Mouse (Mus musculus) T-helper 17 cell (primary cell): ENCODE measurements at regions not wholly inside any gene's neighbourhood (a gene's known extent, or its start where the extent isn't known, plus 50 kb on each side); places are given as distances from the start of the nearest gene placed in this dataset.

Experiments
- in situ Hi-C, 2 experiments: fragments of 300-600 bp; cut with MboI, MseI; formaldehyde crosslinking; loops; 1 replicate in 1 of 2; 2 replicates in 1 of 2; pipeline ENCODE4 v1.15.1; 2025; ENCODE audit warnings: high pct_unique_total_duplicates in 2 of 2

- in situ Hi-C loops: no loop called here
Measured at GRCm38 (mm10) chr12:26653781-26654180, 184.8 kb downstream of the Cmpk2 start.

DNA sequence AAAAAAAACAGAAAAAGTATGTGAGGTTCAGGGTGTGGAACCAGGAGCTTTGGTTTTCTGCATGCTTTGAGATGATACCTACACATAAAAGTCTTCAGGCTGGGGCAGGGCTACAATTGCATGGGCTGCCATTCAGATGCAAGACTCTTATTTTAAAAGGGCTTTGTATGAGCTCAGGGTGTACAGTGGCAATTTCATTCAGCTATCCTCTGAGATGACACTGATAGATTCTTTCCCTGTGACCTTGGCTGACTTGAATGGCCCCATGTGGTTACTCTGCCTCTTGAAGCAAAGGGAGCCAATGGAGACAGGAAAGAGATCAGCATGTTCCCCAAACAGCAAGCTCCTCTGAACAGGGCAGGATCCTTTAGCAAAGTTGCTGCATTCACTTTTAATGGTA lies 177.1 kb downstream of the Cmpk2 start:
- in situ Hi-C loops: no loop called here

- in situ Hi-C loops: no loop called here
Measured at GRCm38 (mm10) chr12:26635665-26636241, 166.7 kb downstream of the Cmpk2 start.

GRCm38 (mm10) chr12:26635253-26635652 lies 166.2 kb downstream of the Cmpk2 start:
- in situ Hi-C loops: no loop called here

- in situ Hi-C loops: no loop called here
Measured at GRCm38 (mm10) chr12:26631795-26632122, 162.8 kb downstream of the Cmpk2 start.

DNA sequence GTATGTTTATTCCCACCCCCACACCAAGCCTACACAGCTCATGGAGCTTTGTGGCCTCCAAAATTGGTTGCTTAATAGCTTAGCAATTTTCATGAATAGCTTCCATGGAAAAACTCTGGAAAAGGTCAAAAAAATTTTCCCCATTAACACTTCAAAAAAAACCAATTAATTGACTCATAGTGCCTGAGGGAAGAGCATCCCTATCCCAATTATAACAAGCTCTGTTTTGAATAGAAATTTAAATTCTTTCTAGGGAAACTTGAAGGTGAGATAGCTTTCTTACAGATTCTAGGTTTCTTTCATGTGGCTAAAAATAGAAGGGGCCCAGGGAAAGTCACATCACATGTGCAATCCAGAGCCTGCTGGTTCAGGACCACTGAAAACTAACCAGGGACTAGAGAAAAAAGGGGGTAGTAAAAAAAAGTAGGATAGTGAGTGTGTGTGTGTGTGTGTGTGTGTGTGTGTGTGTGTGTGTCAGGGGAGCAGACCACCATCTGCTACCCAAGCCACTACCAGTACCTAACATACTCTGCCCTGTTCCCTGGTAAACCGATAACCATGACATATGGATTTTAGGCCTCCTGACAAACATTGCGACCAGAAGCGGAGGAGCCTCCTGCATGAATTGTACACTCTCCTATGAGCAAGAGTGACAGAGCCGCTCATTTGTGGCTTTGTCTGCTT lies 162.2 kb downstream of the Cmpk2 start:
- in situ Hi-C loops: no loop called here

GRCm38 (mm10) chr12:26621135-26621932 lies 152.3 kb downstream of the Cmpk2 start:
- in situ Hi-C loops: no loop called here

DNA sequence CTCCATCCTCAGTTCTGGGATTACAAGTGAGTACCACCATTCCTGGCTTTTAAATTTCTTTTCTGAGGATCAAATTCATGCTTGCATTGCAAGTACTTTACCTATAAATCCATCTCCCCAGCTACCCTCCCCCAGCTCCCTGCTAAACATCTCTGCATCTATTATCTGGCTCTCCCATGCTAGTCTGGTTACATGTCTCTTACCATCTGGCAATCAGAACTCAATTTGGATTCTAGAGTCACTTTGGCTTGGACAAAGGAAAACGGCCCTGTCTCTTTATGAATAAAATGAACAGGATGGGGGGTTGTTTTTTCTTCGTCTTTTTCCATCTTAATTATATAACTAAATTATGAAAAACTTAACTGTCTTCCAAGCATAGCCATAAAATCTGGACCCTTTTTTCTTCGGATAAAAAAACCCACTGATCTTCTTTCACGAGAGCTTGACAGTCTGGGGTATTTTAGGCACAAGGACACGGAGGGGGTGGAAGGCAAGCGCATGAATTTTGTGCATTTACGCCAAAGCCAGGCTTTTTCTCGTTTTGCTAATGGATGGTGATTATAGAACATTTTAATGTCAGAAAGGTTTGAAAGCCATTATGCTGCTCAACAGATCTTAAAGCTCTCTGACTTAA lies 151.6 kb downstream of the Cmpk2 start:
- in situ Hi-C loops: no loop called here

DNA sequence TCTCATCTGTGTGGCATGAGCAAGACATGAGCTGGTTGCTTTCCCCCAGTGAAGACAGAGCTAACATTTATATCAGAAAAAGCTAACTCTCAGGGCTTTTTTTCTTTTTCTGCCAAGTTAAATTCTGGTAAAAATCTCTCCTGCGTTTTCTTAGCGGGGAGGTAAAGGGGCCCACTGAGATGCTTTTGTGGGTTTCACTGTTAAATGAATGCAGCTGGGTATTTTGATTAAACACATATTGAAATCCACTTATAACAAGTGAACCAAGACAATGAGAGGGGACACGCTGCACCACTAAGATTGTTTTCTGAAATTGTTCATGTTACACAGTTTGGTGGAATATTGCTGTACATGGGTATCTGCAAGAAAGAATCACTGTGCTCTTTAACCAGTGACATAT lies 149.0 kb downstream of the Cmpk2 start:
- in situ Hi-C loops: no loop called here

GRCm38 (mm10) chr12:26613086-26613705 lies 144.2 kb downstream of the Cmpk2 start:
- in situ Hi-C loops: no loop called here

GRCm38 (mm10) chr12:26610079-26610478 lies 141.1 kb downstream of the Cmpk2 start:
- in situ Hi-C loops: no loop called here

DNA sequence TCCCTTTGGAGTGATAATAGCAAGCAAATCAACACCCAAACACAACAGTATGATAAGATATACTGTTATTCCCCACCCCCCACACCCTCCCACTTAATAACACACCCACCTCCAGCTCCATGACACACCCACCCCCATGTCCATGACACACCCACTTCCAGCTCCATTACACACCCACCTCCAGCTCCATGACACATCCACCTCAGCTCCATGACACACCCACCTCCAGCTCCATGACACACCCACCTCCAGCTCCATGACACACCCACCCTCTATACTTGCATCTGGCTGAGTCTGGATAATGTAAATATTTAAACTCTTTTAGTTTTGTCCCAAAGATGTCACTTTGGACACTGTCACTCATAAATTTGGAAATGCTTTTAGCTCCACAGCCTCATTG lies 129.5 kb downstream of the Cmpk2 start:
- in situ Hi-C loops: no loop called here

DNA sequence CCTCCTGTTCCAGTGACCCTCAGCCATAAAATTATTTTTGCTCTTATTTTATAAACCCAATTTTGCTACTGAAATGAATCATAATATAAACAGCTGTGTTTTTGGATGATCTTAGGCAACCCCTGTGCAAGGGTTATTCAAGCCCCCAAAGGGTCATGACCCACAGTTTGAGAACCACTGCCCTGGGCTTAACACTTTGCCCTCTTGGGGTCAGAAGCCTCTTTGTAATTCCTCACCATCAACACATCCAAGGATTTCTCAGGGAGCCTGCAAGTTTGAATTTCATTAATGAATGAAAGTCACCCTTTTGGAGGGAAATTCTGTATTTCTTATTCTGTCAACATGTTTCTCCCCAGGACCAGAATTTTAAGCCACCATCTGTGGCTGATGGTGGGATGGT lies 123.1 kb downstream of the Cmpk2 start:
- in situ Hi-C loops: no loop called here

- in situ Hi-C loops: no loop called here
Measured at GRCm38 (mm10) chr12:26589091-26589490, 120.1 kb downstream of the Cmpk2 start.

GRCm38 (mm10) chr12:26577438-26577837 lies 108.4 kb downstream of the Cmpk2 start:
- in situ Hi-C loops: no loop called here

DNA sequence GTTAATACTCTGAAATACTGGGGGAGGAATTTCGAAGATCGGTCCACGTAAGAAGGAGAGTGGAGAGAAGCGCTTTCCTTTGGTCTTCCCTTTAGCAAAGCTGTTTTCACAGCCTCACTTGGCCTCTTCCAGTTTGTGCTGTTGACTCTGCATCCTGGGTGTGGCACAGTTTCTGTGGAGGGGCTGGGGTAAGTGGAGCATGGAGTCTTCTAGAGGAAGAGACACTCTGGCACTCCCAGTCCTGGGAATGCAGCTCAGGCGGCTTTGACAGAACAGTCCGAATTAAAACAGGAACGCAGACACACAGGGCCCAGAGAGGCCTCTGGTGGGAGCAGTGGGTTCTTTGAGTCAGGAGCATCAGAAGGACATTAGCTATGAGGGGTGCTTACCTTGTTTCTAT lies 102.6 kb downstream of the Cmpk2 start:
- in situ Hi-C loops: no loop called here

DNA sequence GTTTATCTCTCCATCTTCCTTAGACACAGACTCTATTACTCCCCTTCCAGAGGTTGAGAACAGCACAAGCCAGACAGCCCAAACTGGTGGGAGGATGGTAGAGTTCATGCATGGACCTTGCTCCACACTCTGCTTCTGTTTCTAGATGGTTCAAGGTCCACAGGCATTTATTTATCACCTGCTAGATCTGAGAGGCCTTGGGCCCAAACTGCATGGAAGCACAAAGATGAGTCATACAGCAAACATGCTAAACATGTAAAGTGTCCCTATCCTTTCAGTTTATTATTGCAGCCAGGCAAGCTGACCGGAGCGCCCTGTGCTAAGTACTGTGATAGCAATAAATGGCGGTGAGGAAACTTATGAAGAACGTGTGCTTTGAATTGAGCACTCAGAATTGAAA lies 98.4 kb downstream of the Cmpk2 start:
- in situ Hi-C loops: no loop called here

DNA sequence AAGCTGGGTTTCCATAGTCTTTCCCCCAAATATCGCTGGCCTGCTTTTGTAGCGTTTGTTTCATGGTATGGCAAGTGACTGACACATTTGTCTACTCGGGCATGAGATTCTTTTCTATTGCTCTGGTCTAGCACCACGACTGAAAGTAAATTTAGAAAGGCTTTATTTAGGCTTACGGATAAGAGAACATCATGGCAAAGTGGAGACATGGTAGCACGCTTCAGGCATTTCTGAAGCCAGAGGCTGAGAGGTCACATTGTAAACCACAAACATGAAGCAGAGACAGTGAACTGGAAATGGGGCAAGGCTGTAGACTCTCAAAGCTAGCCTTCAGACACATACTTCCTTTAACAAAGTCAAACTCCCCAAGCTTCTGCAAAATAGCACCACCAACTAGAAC lies 93.9 kb downstream of the Cmpk2 start:
- in situ Hi-C loops: no loop called here

- in situ Hi-C loops: no loop called here
Measured at GRCm38 (mm10) chr12:26559560-26559959, 90.6 kb downstream of the Cmpk2 start.

DNA sequence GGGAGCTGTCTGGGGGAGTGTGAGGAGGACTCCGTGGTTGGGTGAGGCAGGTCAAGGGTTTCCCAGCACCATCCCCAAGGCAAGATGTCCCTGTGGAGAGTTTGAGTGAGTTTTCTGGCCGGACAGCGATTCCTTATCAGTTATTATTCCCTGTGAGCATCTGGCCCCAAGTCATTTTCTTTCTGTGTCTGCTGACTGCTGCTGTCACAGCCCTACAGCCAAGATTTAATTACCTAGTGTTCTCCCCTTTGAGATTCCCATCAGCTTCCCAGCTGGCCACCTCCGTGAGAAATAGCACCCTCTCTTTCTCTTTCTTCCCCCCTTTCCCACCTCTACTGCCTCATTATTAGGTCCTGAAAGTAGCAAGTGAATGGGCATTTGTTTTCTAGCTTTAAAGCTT lies 88.4 kb downstream of the Cmpk2 start:
- in situ Hi-C loops: no loop called here

- in situ Hi-C loops: no loop called here
Measured at GRCm38 (mm10) chr12:26551168-26551926, 82.3 kb downstream of the Cmpk2 start.
